10 mouse cellular contexts compared by ENCODE assay signal in genomic region chr1:42230469-42231040, GRCm38 (mm10).
DNase-seq lines count a peak whose midpoint lies in the region; ATAC-seq lines count a peak whose summit lies in the region.
"Had no signal": no experiment of that assay in that cellular context is flagged by ENCODE, and none has a peak within 500 bp of the region (broad histone marks: within the 10 kb centered on the region; RNA-seq: fewer than 3 reads in every experiment).

No protein-coding gene starts in this region.

- WGBS in heart, embryonic 10.5 days, result 92% methylated on average over 21 of the region's 21 CpGs
- 81% methylated on average over 21 of the region's 21 CpGs for WGBS in midbrain, embryonic 15.5 days
- WGBS in midbrain, embryonic 11.5 days, result 92% methylated on average over 21 of the region's 21 CpGs

- ATAC-seq in midbrain, embryonic 15.5 days (replicated peaks), result peak; percentile 51; the same call in 1 of the 2 replicates
- ATAC-seq in midbrain, embryonic 11.5 days (ENCODE audit: low FRiP score), result no peak

- H3K9ac ChIP-seq in midbrain, embryonic 15.5 days, result no peak overlapping the region
- H3K9ac ChIP-seq in midbrain, embryonic 11.5 days (ENCODE audit: low read length), result no peak overlapping the region
- H3K9ac ChIP-seq: embryonic facial prominence, embryonic 13.5 days; limb, embryonic 12.5 days had no signal

- no peaks in the 10 kb centered on the region for H3K27me3 ChIP-seq in heart, embryonic 10.5 days (ENCODE audit: insufficient read depth, poor library complexity, severe bottlenecking)
- H3K27me3 ChIP-seq in midbrain, embryonic 15.5 days (replicated peaks), result no peaks in the 10 kb centered on the region
- H3K27me3 ChIP-seq in midbrain, embryonic 11.5 days (ENCODE audit: control insufficient read depth, insufficient read depth, low read length), result no peaks in the 10 kb centered on the region
- H3K27me3 ChIP-seq: embryonic facial prominence, embryonic 13.5 days; limb, embryonic 12.5 days had no signal

- 0 out of 2 replicates have a peak, but pooled peaks cover 3% of the 10 kb centered on the region for H3K4me1 ChIP-seq in heart, embryonic 10.5 days
- peaks cover 4% of the 10 kb centered on the region; the same call in 1 of the 2 replicates for H3K4me1 ChIP-seq in midbrain, embryonic 15.5 days
- H3K4me1 ChIP-seq in midbrain, embryonic 11.5 days (ENCODE audit: control insufficient read depth, insufficient read depth, low read length), result 0 out of 2 replicates have a peak, but pooled peaks cover 3% of the 10 kb centered on the region

- H3K27ac ChIP-seq in heart, embryonic 10.5 days, result no peak overlapping the region
- H3K27ac ChIP-seq in midbrain, embryonic 15.5 days, result no peak overlapping the region
- H3K27ac ChIP-seq in midbrain, embryonic 11.5 days (ENCODE audit: low read depth, low read length), result no peak overlapping the region
- H3K27ac ChIP-seq: embryonic facial prominence, embryonic 13.5 days; limb, embryonic 12.5 days had no signal

- no peaks in the 10 kb centered on the region for H3K9me3 ChIP-seq in heart, embryonic 10.5 days
- H3K9me3 ChIP-seq in midbrain, embryonic 15.5 days, result no peaks in the 10 kb centered on the region
- H3K9me3 ChIP-seq in midbrain, embryonic 11.5 days (ENCODE audit: control insufficient read depth, low read length), result no peaks in the 10 kb centered on the region
- H3K9me3 ChIP-seq: embryonic facial prominence, embryonic 13.5 days; limb, embryonic 12.5 days had no signal

- no peak overlapping the region for H3K4me2 ChIP-seq in midbrain, embryonic 15.5 days
- H3K4me2 ChIP-seq in midbrain, embryonic 11.5 days, result no peak overlapping the region
- H3K4me2 ChIP-seq: embryonic facial prominence, embryonic 13.5 days; limb, embryonic 12.5 days had no signal

- H3K4me3 ChIP-seq in heart, embryonic 10.5 days, result no peak overlapping the region
- H3K4me3 ChIP-seq in midbrain, embryonic 15.5 days, result no peak overlapping the region
- no peak overlapping the region for H3K4me3 ChIP-seq in midbrain, embryonic 11.5 days (ENCODE audit: low read depth, low read length)
- H3K4me3 ChIP-seq: embryonic facial prominence, embryonic 13.5 days; limb, embryonic 12.5 days had no signal

- DNase-seq in heart, embryonic 10.5 days (ENCODE audit: low spot score), result peak; percentile 50
- DNase-seq in heart, adult 9 months (ENCODE audit: low spot score in 2 of 2), result no peak
- DNase-seq in midbrain, embryonic 11.5 days (ENCODE audit: low spot score, missing footprints), result no peak
- peak; percentile 49 to 60 for DNase-seq in layer of hippocampus, postnatal 10 days (ENCODE audit: low spot score in 2 of 2)
- peak; percentile 62 for DNase-seq in right cerebral cortex, postnatal 4 days
- no peak for DNase-seq in embryo, embryonic 9.5 days (ENCODE audit: extremely low spot score)
- DNase-seq: kidney, postnatal 14 days had no signal

- no peaks in the 10 kb centered on the region for H3K36me3 ChIP-seq in heart, embryonic 10.5 days
- H3K36me3 ChIP-seq in midbrain, embryonic 15.5 days (replicated peaks), result no peaks in the 10 kb centered on the region
- no peaks in the 10 kb centered on the region for H3K36me3 ChIP-seq in midbrain, embryonic 11.5 days (ENCODE audit: control insufficient read depth, insufficient read depth, low read length)
- H3K36me3 ChIP-seq: embryonic facial prominence, embryonic 13.5 days; limb, embryonic 12.5 days had no signal

Comparison
In these comparisons a context has a peak if more than half of its experiments do, and no peak if none do; other contexts are left out.
1. DNase-seq: peak in heart, embryonic 10.5 days (single experiment), layer of hippocampus, postnatal 10 days (2 of 2) and right cerebral cortex, postnatal 4 days (single experiment); none in heart, adult 9 months (0 of 2), midbrain, embryonic 11.5 days (single experiment) and embryo, embryonic 9.5 days (single experiment).